10 mouse cellular contexts compared by ENCODE assay signal in the genomic region with DNA sequence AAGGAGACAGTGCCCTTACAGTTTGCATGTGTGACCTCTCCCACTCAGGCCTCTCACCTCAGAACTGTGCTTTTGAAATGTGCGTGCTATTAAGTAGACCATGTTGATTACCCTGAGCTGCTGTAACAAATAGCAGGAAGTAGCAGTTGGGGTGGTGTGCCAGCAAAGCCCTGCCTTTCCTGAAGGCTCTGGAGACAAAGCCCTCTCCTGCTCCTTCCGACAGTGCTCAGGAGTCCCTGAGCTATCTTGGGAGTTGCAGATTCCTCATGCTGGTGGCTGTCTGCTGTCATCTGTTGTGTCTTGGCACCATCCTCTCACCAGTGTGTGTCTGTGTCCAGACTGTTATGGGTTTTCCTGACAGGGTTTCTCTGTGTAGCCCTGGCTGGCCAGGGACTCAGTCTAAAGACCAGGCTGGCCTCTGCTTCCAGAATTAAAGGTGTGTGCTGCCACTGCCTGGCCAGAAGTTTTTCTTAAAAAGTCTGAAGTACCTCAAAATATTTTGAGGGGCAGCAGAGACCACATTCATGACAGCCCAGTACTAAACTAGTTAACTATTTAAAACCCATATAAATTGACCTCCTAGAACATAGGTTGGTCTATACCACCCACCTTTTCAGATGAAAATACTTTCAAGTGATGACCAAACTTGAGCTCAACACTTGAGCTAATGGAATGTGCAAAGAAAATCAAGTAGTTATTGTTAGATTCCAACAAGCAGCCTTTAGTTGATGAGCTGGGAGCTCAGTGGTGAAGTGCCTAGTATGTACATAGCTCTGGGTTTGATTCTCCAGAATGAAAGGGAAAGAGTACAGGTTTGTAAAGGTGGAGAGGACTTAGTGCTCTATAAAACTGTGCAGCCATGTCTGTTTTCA.
DNase-seq lines count a peak whose midpoint lies in the region; ATAC-seq and TF ChIP-seq lines count a peak whose summit lies in the region.
"Had no signal": no experiment of that assay in that cellular context is flagged by ENCODE, and none has a peak within 500 bp of the region (broad histone marks: within the 10 kb centered on the region; RNA-seq: fewer than 3 reads in every experiment).

No protein-coding gene starts in this region.

- H3K27me3 ChIP-seq in heart, postnatal 0 days (ENCODE audit: control insufficient read depth, insufficient read depth, low read length) = no peaks in the 10 kb centered on the region
- H3K27me3 ChIP-seq in liver, embryonic 14.5 days (ENCODE audit: control insufficient read depth, insufficient read depth, low read length) = no peaks in the 10 kb centered on the region
- H3K27me3 ChIP-seq: CH12.LX had no signal

- DNase-seq in heart, adult 11 months = peak; percentile 93
- DNase-seq in heart, postnatal 25 days (ENCODE audit: low spot score) = no peak
- DNase-seq in cerebellum, adult 9-11 months = peak; percentile 44
- no peak for DNase-seq in heart, postnatal 0 days (ENCODE audit: low spot score)
- no peak for DNase-seq in liver, embryonic 14.5 days (ENCODE audit: low read depth in 3 of 3, low spot score in 3 of 3)
- no peak for DNase-seq in Muller cell, postnatal 12 days (ENCODE audit: inconsistent ontology term)
- DNase-seq in thymus, adult 18-20 months = no peak
- DNase-seq in natural killer cell, adult 2 months (ENCODE audit: low spot score in 2 of 2) = no peak
- DNase-seq: retina, postnatal 1 day had no signal

- H3K27ac ChIP-seq in heart, postnatal 0 days (ENCODE audit: low read depth) = peak overlapping the region; percentile 56
- no peak overlapping the region for H3K27ac ChIP-seq in liver, embryonic 14.5 days

- TF ChIP-seq EP300 in heart, postnatal 0 days (IDR thresholded peaks at IDR 0.05; ENCODE audit: low read depth) = no peak
- TF ChIP-seq EP300 in liver, embryonic 14.5 days (IDR thresholded peaks at IDR 0.05; ENCODE audit: low read depth) = no peak

- H3K4me3 ChIP-seq in heart, postnatal 0 days (ENCODE audit: low read depth, low read length) = no peak overlapping the region
- H3K4me3 ChIP-seq in liver, embryonic 14.5 days (ENCODE audit: insufficient read depth in 1 of 2, low read depth in 2 of 2, low read length in 2 of 2) = no peak overlapping the region

- no peaks in the 10 kb centered on the region for H3K9me3 ChIP-seq in heart, postnatal 0 days (replicated peaks; ENCODE audit: control insufficient read depth, low read length)
- no peaks in the 10 kb centered on the region for H3K9me3 ChIP-seq in liver, embryonic 14.5 days (ENCODE audit: control insufficient read depth, low read length)

- intact Hi-C loops in heart, postnatal 25 days (cut with DNase I) = no loop called here

- no peak overlapping the region for H3K9ac ChIP-seq in heart, postnatal 0 days (replicated peaks; ENCODE audit: low read depth, low read length)
- no peak overlapping the region for H3K9ac ChIP-seq in liver, embryonic 14.5 days (replicated peaks)

- TF ChIP-seq CTCF in heart, postnatal 0 days (IDR thresholded peaks at IDR 0.05; ENCODE audit: low read depth) = no peak
- no peak for TF ChIP-seq CTCF in liver, embryonic 14.5 days (IDR thresholded peaks at IDR 0.05; ENCODE audit: low read depth)

- H3K36me3 ChIP-seq in heart, postnatal 0 days (replicated peaks; ENCODE audit: control insufficient read depth, insufficient read depth, low read length) = peaks cover 3% of the 10 kb centered on the region; the same call in 1 of the 2 replicates
- no peaks in the 10 kb centered on the region; the same call in 1 of the 2 replicates for H3K36me3 ChIP-seq in liver, embryonic 14.5 days (replicated peaks; ENCODE audit: control insufficient read depth, insufficient read depth, low read depth)

- H3K4me2 ChIP-seq in heart, postnatal 0 days (ENCODE audit: low read depth, low read length) = no peak overlapping the region
- H3K4me2 ChIP-seq in liver, embryonic 14.5 days (ENCODE audit: low read depth) = no peak overlapping the region

- ATAC-seq in heart, postnatal 0 days (ENCODE audit: insufficient read depth, low read depth) = 0 out of 2 replicates have a peak, but pooled peaks have one; percentile 53
- peak; percentile 34; the same call in 1 of the 2 replicates for ATAC-seq in liver, embryonic 14.5 days (ENCODE audit: insufficient read depth)

- WGBS in heart, postnatal 0 days = 25% methylated on average over 2 of the region's 2 CpGs
- WGBS in liver, embryonic 14.5 days (ENCODE audit: insufficient replicate concordance) = 60% methylated on average over 2 of the region's 2 CpGs

- 0 out of 2 replicates have a peak, but pooled peaks cover 6% of the 10 kb centered on the region for H3K4me1 ChIP-seq in heart, postnatal 0 days (ENCODE audit: control insufficient read depth, insufficient read depth)
- no peaks in the 10 kb centered on the region; a peak in 1 of 4 replicates for H3K4me1 ChIP-seq in liver, embryonic 14.5 days (replicated peaks; ENCODE audit: control insufficient read depth in 2 of 2, insufficient read depth in 2 of 2, low read length in 1 of 2)

Comparison
In these comparisons a context has a peak if more than half of its experiments do, and no peak if none do; other contexts are left out.
1. DNase-seq: peak in heart, adult 11 months (single experiment) and cerebellum, adult 9-11 months (single experiment); none in heart, postnatal 25 days (single experiment), heart, postnatal 0 days (single experiment), liver, embryonic 14.5 days (0 of 3), Muller cell, postnatal 12 days (single experiment), thymus, adult 18-20 months (0 of 2) and natural killer cell, adult 2 months (0 of 2).